Mouse (Mus musculus) midbrain, postnatal 0 days (tissue): Measurements from ENCODE around the gene H2-D1. TPM values are rescaled to one million over a fixed set of nuclear protein-coding genes. Genes with fewer than 3 reads are reported as not detected.
A peak's percentile ranks its signal among the peaks of the same experiment; 100 is the strongest.
"Not testable (repeated sequence)": the region's sequence is repeated elsewhere in the genome, so short reads cannot be mapped to it uniquely, and the experiment has no call there.

Experiments used
- ATAC-seq: fragments of 200-750 bp; cut with Nextera tagmentation; 2 replicates; pipeline ENCODE4 v1.8.0; 2017; ENCODE audit warnings: moderate number of reproducible peaks, mild to moderate bottlenecking, moderate TSS enrichment, moderate library complexity; ENCODE audit not compliant: low FRiP score
- DNase-seq: peaks from one replicate; pipeline ENCODE4 v3.0.0-alpha.2; 2015; ENCODE audit warnings: low spot score
- H3K27ac ChIP-seq: fragments of 300-500 bp; sonication (generic); 2 replicates; pipeline ENCODE4 v1.5.1; 2014; ENCODE audit warnings: low read depth, mild to moderate bottlenecking, low read length, mixed read lengths
- H3K27me3 ChIP-seq: fragments of 300-500 bp; sonication (generic); 2 replicates; pipeline ENCODE4 v1.6.1; 2014; ENCODE audit warnings: low read length, control low read depth, mixed read lengths; ENCODE audit not compliant: insufficient read depth
- H3K36me3 ChIP-seq: fragments of 300-500 bp; sonication (generic); 2 replicates; pipeline ENCODE4 v1.6.1; 2014; ENCODE audit warnings: low read length, control low read depth, mixed read lengths; ENCODE audit not compliant: insufficient read depth
- H3K4me1 ChIP-seq: fragments of 300-500 bp; sonication (generic); 2 replicates; pipeline ENCODE4 v1.6.1; 2014; ENCODE audit warnings: mild to moderate bottlenecking, control low read depth, antibody characterized with exemption, low read length, mixed read lengths; ENCODE audit not compliant: insufficient read depth
- H3K4me2 ChIP-seq: fragments of 300-500 bp; sonication (generic); 2 replicates; pipeline ENCODE4 v1.6.1; 2014; ENCODE audit warnings: low read depth, mild to moderate bottlenecking, low read length, mixed read lengths; ENCODE audit not compliant: poor library complexity, severe bottlenecking
- H3K4me3 ChIP-seq: fragments of 300-500 bp; sonication (generic); 2 replicates; pipeline ENCODE4 v1.5.1; 2014; ENCODE audit warnings: low read depth, mild to moderate bottlenecking, low read length, moderate library complexity
- H3K9ac ChIP-seq: fragments of 300-500 bp; sonication (generic); replicated peaks from 2 replicates; pipeline ENCODE4 v1.6.1; 2014; ENCODE audit warnings: mild to moderate bottlenecking, low read length, moderate library complexity, mixed read lengths; ENCODE audit not compliant: poor library complexity, severe bottlenecking
- H3K9me3 ChIP-seq: fragments of 300-500 bp; sonication (generic); 2 replicates; pipeline ENCODE4 v1.6.1; 2016; ENCODE audit warnings: low read length, control low read depth
- CTCF ChIP-seq: IDR thresholded peaks from 2 replicates; pipeline ENCODE4 v1.5.1; 2016; ENCODE audit warnings: antibody characterized with exemption, mild to moderate bottlenecking
- whole genome bisulfite sequencing: fragments of 180-500 bp; shearing (Covaris S2); extraction: QIAGEN DNeasy Blood & Tissue Kit; methylation state at CpG from one replicate; pipeline ENCODE4 v1.1.7; 2014; 5-methylcytosine and 5-hydroxymethylcytosine counted together
- polyA plus RNA-seq: library from polyadenylated mRNA; unstranded; fragments of >200 nt; fragmentation: Nextera tagmentation; extraction: Ambion mirVana; gene quantifications from 2 replicates; pipeline ENCODE4 v1.2.1, GENCODE M21; 2015
- total RNA-seq: library from RNA; depleted of rRNA; stranded (reverse); fragments of >200 nt; gene quantifications from 2 replicates; pipeline ENCODE4 v1.2.3, GENCODE M21; 2014

Gene H2-D1
- total and polyA plus RNA-seq, 2 experiments from 2014 or later, result 75.4 to 130 TPM

DNA sequence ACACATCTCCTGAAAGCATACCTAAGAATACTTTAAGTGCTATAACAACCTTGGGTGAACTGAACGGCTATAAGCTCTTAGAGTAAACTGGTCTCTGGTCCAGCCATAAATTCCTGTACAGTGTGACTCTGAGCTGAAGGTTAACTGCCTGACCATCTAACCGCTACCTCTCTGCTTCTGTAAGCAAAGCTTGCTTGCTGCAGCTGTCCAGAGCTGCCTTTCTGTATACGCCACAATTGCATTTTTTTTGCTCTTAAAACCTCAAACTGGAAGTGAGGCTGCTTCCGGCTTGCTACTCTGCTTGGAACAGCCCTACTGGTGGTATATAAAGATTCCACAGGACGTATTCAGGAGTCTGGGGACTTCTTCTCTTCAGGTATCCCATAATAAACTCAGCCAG is 29.9 kb upstream of the H2-D1 start:
- H3K27me3 ChIP-seq, result no peaks in the 10 kb centered on the region
- DNase-seq (no peak), ATAC-seq (no peak)
- 89% methylated on average over 5 of the region's 5 CpGs for WGBS
- H3K9me3 ChIP-seq, result no peaks in the 10 kb centered on the region
- peaks cover 42% of the 10 kb centered on the region for H3K36me3 ChIP-seq
- no peak overlapping the region for H3K4me3 ChIP-seq
- no peak overlapping the region for H3K27ac ChIP-seq
- no peak overlapping the region for H3K4me2 ChIP-seq
- no peak for TF ChIP-seq CTCF
- H3K4me1 ChIP-seq, result peaks cover 5% of the 10 kb centered on the region; the same call in 1 of the 2 replicates
- no peak overlapping the region for H3K9ac ChIP-seq

GRCm38 (mm10) chr17:35233114-35233980 is 29.2 kb upstream of the H2-D1 start, which contains the start of gene Atp6v1g2:
TSS of gene Atp6v1g2 (plus strand) at chr17:35233660.
- peak within 1 kb of the TSS; percentile 42; the same call in 1 of the 2 replicates for H3K4me3 ChIP-seq
- peak within 1 kb of the TSS; percentile 89; the same call in 1 of the 2 replicates for H3K4me2 ChIP-seq
- no peaks in the 10 kb centered on the region for H3K27me3 ChIP-seq
- DNase-seq (no peak), ATAC-seq (no peak)
- H3K4me1 ChIP-seq, result peaks cover 5% of the 10 kb centered on the region; the same call in 1 of the 2 replicates
- no peak within 1 kb of the TSS for H3K27ac ChIP-seq
- H3K9me3 ChIP-seq, result no peaks in the 10 kb centered on the region
- TF ChIP-seq CTCF, result no peak
- WGBS, result 76% methylated on average over 18 of the region's 18 CpGs
- H3K36me3 ChIP-seq, result peaks cover 36% of the 10 kb centered on the region
- H3K9ac ChIP-seq, result no peak within 1 kb of the TSS

- H3K4me2 ChIP-seq, H3K4me1 ChIP-seq, ATAC-seq, H3K9me3 ChIP-seq, H3K27ac ChIP-seq, H3K27me3 ChIP-seq, H3K9ac ChIP-seq, H3K4me3 ChIP-seq, DNase-seq: not testable (repeated sequence)
- WGBS, result 84% methylated on average over 7 of the region's 7 CpGs
- peaks cover 32% of the 10 kb centered on the region for H3K36me3 ChIP-seq
Observed at GRCm38 (mm10) chr17:35234090-35234489, 28.4 kb upstream of the H2-D1 start.

- no peak for DNase-seq
- no peaks in the 10 kb centered on the region for H3K27me3 ChIP-seq
- peaks cover 24% of the 10 kb centered on the region for H3K36me3 ChIP-seq
- H3K4me2 ChIP-seq, result peak overlapping the region; percentile 89
- peak overlapping the region; percentile 92 for H3K27ac ChIP-seq
- H3K9ac ChIP-seq, result peak overlapping the region; percentile 66
- H3K9me3 ChIP-seq, result no peaks in the 10 kb centered on the region
- no peak for TF ChIP-seq CTCF
- 4% methylated on average over 27 of the region's 31 CpGs for WGBS
- peaks cover 5% of the 10 kb centered on the region; the same call in 1 of the 2 replicates for H3K4me1 ChIP-seq
- ATAC-seq, result no peak
- peak overlapping the region; percentile 42 for H3K4me3 ChIP-seq
Observed at GRCm38 (mm10) chr17:35234903-35235302, 27.6 kb upstream of the H2-D1 start.

DNA sequence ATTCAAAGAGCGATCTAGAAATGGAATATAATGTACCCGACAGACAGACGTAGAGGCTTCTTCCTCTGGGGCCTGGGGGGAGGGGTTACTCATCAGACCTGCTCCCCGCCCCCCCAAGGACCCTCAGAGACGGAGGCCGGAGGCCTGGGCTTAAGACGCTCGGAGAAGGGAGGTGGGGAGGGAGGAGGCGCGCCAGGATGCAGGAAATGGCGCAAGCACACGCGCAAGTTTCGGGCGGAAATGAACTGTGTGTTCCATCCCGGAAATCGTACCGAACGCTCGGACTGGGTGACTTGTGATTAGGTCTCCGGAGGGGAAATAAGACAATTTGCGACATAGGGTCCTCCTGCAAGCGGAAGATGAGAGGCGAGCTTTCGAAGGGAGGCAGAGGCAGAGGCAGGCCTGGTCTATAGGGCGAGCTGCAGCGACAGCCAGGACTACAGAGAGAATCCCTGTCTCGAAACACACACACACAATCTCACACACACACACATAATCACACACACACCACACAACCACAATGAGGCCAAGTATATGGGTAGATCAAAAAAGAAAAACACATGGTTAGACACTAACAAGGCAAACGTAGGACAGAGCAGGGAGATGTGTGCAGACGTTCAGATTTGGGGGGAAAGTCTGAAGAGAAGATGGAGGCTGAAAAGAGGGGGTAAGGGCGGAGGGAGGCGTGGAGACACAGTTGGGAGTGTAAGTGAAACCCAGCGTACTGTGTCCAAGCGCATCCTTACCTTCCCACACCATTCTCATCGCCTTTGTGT is 26.7 kb upstream of the H2-D1 start, which contains the start of gene Nfkbil1:
Gene Nfkbil1, minus strand, starts transcription at position 179 of the 776 bp plus-strand sequence.
- Histone ChIP-seq H3K4me2 (peak within 1 kb of the TSS; percentile 89), H3K27me3 (no peaks in the 10 kb centered on the region), H3K9ac (peak within 1 kb of the TSS; percentile 66), H3K4me3 (peak within 1 kb of the TSS; percentile 42), H3K27ac (peak within 1 kb of the TSS; percentile 92), H3K4me1 (peaks cover 5% of the 10 kb centered on the region; the same call in 1 of the 2 replicates), H3K36me3 (peaks cover 21% of the 10 kb centered on the region), H3K9me3 (no peaks in the 10 kb centered on the region)
- ATAC-seq (peak; percentile 82), DNase-seq (peak; percentile 98)
- WGBS, result under 1% methylated on average over 35 of the region's 35 CpGs
- TF ChIP-seq CTCF, result no peak
